Mouse (Mus musculus): ENCODE results near the gene Crlf1.

DNA sequence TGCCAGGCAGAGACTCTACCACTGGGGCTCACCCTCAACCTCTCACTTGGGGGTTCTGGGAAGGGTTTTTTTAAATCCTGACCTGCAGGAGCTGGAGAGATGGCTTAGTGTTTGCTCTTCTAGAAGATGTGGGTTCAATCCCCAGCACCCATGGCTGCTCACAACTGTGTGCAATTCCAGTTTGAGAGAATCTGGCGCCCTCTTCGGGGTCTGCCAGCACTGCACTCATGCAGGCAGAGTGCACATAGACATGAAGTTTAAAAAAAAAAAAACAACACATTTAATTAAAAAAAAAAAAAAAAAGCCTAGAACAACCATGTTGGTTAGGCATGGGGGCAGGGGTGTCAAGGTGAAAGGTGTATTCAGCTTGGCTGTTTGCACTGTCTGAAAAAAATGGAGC, 37.4 kb downstream of the Crlf1 start:
- TF ChIP-seq CTCF (IDR thresholded peaks at IDR 0.05) (peak; percentile 22; the same call in 1 of the 2 replicates), EP300 (IDR thresholded peaks at IDR 0.05) (no peak)

Data from lung, postnatal 0 days (tissue).